ENCODE assay signal across 15 mouse cellular contexts in the genomic region with DNA sequence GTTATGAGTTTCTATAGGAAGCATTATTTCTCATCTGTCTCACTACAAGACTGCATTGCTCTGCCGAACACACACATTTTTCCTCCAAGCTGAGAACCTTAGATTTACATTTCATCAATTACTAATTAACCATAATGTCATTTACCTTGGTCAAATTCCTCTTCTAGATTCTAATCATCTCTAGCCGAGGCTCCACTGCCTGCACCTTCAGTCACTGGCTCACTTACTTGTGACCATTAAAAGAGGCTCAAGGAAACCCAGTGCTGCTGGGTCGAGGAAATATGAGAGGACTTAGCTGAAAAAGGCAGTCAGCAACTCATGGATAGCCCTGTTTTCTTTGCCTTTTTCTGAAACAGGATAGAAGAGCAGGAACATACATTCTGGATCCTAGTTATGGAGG.
"Had no signal": no experiment of that assay in that cellular context is flagged by ENCODE, and none has a peak within 500 bp of the region (broad histone marks: within the 10 kb centered on the region; RNA-seq: fewer than 3 reads in every experiment).

No protein-coding gene starts in this region.

- H3K4me1 ChIP-seq: midbrain, embryonic 15.5 days; neural tube, embryonic 13.5 days had no signal

- H3K9me3 ChIP-seq: liver, embryonic 13.5 days; midbrain, embryonic 15.5 days; neural tube, embryonic 13.5 days had no signal

- H3K9ac ChIP-seq: liver, embryonic 13.5 days; midbrain, embryonic 15.5 days; neural tube, embryonic 13.5 days had no signal

- DNase-seq: layer of hippocampus, postnatal 36 days; liver, embryonic 13.5 days; lung, adult 2 months; lung, postnatal 14 days; lung, postnatal 4 days; retina, postnatal 1 day; right cerebral cortex, postnatal 25 days; thymus, adult 18-20 months; thymus, postnatal 14 days; thymus, postnatal 4 days had no signal

- H3K4me2 ChIP-seq: liver, embryonic 13.5 days; midbrain, embryonic 11.5 days; midbrain, embryonic 15.5 days; neural tube, embryonic 13.5 days had no signal

- H3K36me3 ChIP-seq: liver, embryonic 13.5 days; midbrain, embryonic 15.5 days; neural tube, embryonic 13.5 days had no signal

- H3K27ac ChIP-seq: left cerebral cortex, adult 2 months; liver, embryonic 13.5 days; midbrain, embryonic 15.5 days; neural tube, embryonic 13.5 days had no signal

- H3K4me3 ChIP-seq: left cerebral cortex, adult 2 months; liver, embryonic 13.5 days; midbrain, embryonic 15.5 days; myocyte; neural tube, embryonic 13.5 days had no signal

- H3K27me3 ChIP-seq: liver, embryonic 13.5 days; midbrain, embryonic 15.5 days; neural tube, embryonic 13.5 days had no signal

- ATAC-seq: midbrain, embryonic 15.5 days had no signal
